Mouse (Mus musculus) E14TG2a.4 (cell line): ENCODE data around the gene Il31ra.

ENCODE experiments used
- CTCF ChIP-seq: conservative IDR thresholded peaks from 2 replicates; pipeline ENCODE4 v1.5.1; 2014; ENCODE audit warnings: low read length
- NANOG ChIP-seq: IDR thresholded peaks from 2 replicates; pipeline ENCODE4 v1.6.1; 2014; ENCODE audit warnings: borderline replicate concordance, low read length, mixed read lengths
- POU5F1 ChIP-seq: IDR thresholded peaks from 2 replicates; pipeline ENCODE4 v1.6.1; 2014; ENCODE audit warnings: low read length, borderline replicate concordance

DNA sequence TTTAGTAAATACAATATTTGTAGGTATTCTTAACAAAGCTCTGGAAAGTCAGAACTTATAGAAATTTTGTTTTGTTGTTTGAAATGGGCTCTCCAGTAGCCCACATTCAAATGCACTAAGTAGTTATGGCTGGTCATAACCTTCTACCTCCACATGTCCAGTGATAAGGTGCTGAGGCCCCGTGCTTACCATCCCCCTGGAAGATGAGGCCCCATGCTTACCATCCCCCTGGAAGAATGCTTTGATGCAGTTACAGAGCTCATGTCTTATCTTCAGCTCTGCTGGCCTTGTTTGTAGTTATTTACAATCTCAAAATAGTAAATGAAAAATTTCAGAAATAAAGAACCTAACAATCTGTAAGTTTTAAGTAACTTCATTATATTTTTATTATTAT lies 101.9 kb downstream of the Il31ra start:
- TF ChIP-seq CTCF: no peak
- no peak for TF ChIP-seq NANOG
- no peak for TF ChIP-seq POU5F1
